Mouse (Mus musculus): Measurements from ENCODE around the gene Lfng. TPM values are rescaled to one million over a fixed set of nuclear protein-coding genes. Genes with fewer than 3 reads are reported as not detected.
A peak's percentile ranks its signal among the peaks of the same experiment; 100 is the strongest.

The Lfng gene
- 28.5 and 33.9 TPM in 2 replicates for polyA plus RNA-seq (2016; fragmentation: Nextera tagmentation; extraction: Ambion mirVana)

- H3K4me2 ChIP-seq (replicated peaks) = peak within 1 kb of the TSS; percentile 68
- H3K4me3 ChIP-seq = peak within 1 kb of the TSS; percentile 72
- H3K4me1 ChIP-seq = peaks cover 66% of the 10 kb centered on the region
- H3K9me3 ChIP-seq = no peaks in the 10 kb centered on the region
- H3K27me3 ChIP-seq = peaks cover 37% of the 10 kb centered on the region
- ATAC-seq (ENCODE audit: low FRiP score, low read depth) = peak; percentile 52
- peak within 1 kb of the TSS; percentile 84 for H3K9ac ChIP-seq (replicated peaks)
- under 1% methylated on average over 82 of the region's 91 CpGs for WGBS
- peaks cover 1% of the 10 kb centered on the region; the same call in 1 of the 2 replicates for H3K36me3 ChIP-seq
- peak within 1 kb of the TSS; percentile 98 for H3K27ac ChIP-seq (replicated peaks)
These were observed at the start of gene Lfng for GRCm38 (mm10) chr5:140607001-140607835. Lfng (plus strand) TSS chr5:140607320.

- no peaks in the 10 kb centered on the region for H3K36me3 ChIP-seq
- H3K4me2 ChIP-seq (replicated peaks) = no peak overlapping the region
- no peak overlapping the region for H3K4me3 ChIP-seq
- H3K9ac ChIP-seq (replicated peaks) = no peak overlapping the region
- H3K27me3 ChIP-seq = peaks cover 26% of the 10 kb centered on the region; the same call in 1 of the 2 replicates
- H3K4me1 ChIP-seq = peaks cover 22% of the 10 kb centered on the region
- no peak for ATAC-seq (ENCODE audit: low FRiP score, low read depth)
- H3K27ac ChIP-seq (replicated peaks) = no peak overlapping the region
- H3K9me3 ChIP-seq = no peaks in the 10 kb centered on the region
- WGBS = 86% methylated on average over 8 of the region's 9 CpGs
These were observed 44.5 kb upstream of the Lfng start for GRCm38 (mm10) chr5:140562601-140563000.

- Histone ChIP-seq H3K36me3 (no peaks in the 10 kb centered on the region), H3K27me3 (peaks cover 26% of the 10 kb centered on the region; the same call in 1 of the 2 replicates), H3K4me3 (no peak within 1 kb of the TSS), H3K9ac (replicated peaks) (peak within 1 kb of the TSS; percentile 12; the same call in 1 of the 2 replicates), H3K4me2 (replicated peaks) (no peak within 1 kb of the TSS), H3K4me1 (peaks cover 29% of the 10 kb centered on the region), H3K9me3 (no peaks in the 10 kb centered on the region), H3K27ac (replicated peaks) (0 out of 2 replicates have a peak within 1 kb of the TSS, but pooled peaks have one; percentile 5)
- 73% methylated on average over 4 of the region's 4 CpGs for whole genome bisulfite sequencing
- no peak for ATAC-seq (ENCODE audit: low FRiP score, low read depth)
These were observed 42.2 kb upstream of the Lfng start, which contains the start of gene Grifin for GRCm38 (mm10) chr5:140564896-140565295. Grifin (minus strand) TSS chr5:140565071.

DNA sequence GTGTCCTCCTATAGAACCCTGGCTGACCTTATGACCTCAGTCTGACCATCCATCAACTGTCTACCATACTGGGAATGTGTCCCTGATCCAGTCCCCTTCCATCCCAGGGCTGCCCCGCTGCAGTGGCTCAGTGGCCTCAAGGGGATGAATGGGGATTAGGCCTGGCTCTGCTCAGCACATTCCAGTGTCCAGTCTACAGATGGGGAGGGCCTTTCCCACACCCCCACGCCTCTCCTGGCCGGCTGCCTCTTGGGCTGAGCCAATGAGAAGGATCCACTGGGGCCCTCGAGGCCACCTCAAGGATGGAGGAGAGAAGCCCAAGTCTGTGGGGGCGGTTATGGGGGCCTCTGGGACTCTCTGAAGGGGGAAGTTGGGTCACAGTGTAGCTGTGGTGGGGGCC lies 41.7 kb upstream of the Lfng start:
- Histone ChIP-seq H3K27me3 (peaks cover 26% of the 10 kb centered on the region; the same call in 1 of the 2 replicates), H3K4me2 (replicated peaks) (no peak overlapping the region), H3K36me3 (no peaks in the 10 kb centered on the region), H3K27ac (replicated peaks) (0 out of 2 replicates have a peak overlapping the region, but pooled peaks have one; percentile 5), H3K9ac (replicated peaks) (no peak overlapping the region; the same call in 1 of the 2 replicates), H3K4me1 (peaks cover 29% of the 10 kb centered on the region), H3K4me3 (no peak overlapping the region), H3K9me3 (no peaks in the 10 kb centered on the region)
- peak; percentile 39 for ATAC-seq (ENCODE audit: low FRiP score, low read depth)
- WGBS = 9% methylated on average over 5 of the region's 5 CpGs

DNA sequence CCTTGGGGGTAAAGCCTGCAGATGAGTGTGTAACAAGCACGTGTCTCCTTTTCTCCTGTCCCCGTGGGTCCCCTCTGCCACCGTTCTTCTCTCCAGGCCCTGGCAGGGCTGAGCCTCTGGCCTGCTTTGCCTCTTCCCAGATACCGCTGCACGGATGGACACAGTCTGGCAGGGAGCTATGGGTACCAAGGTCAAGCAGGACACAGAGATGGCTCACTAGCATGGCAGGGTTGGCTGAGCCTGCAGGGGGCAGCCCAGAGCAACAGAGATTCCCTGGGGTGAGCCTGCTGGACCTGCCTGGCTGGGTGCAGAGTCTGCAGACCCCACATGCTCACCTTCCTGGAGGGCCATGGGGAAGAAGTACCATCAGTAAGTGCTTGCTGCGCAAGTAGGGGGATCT lies 41.3 kb upstream of the Lfng start:
- peak; percentile 31; the same call in 1 of the 2 replicates for ATAC-seq (ENCODE audit: low FRiP score, low read depth)
- 0 out of 2 replicates have a peak overlapping the region, but pooled peaks have one; percentile 25 for H3K27ac ChIP-seq (replicated peaks)

GRCm38 (mm10) chr5:140566271-140566670 lies 40.8 kb upstream of the Lfng start:
- Histone ChIP-seq H3K36me3 (no peaks in the 10 kb centered on the region), H3K4me3 (no peak overlapping the region), H3K27me3 (peaks cover 26% of the 10 kb centered on the region; the same call in 1 of the 2 replicates), H3K4me2 (replicated peaks) (no peak overlapping the region), H3K4me1 (peaks cover 29% of the 10 kb centered on the region), H3K9me3 (no peaks in the 10 kb centered on the region), H3K27ac (replicated peaks) (0 out of 2 replicates have a peak overlapping the region, but pooled peaks have one; percentile 25), H3K9ac (replicated peaks) (0 out of 2 replicates have a peak overlapping the region, but pooled peaks have one; percentile 12)
- no peak for ATAC-seq (ENCODE audit: low FRiP score, low read depth)
- 66% methylated on average over 4 of the region's 4 CpGs for WGBS

More for the DNA sequence above, 41.3 kb upstream of the Lfng start:
- no peak overlapping the region for H3K4me2 ChIP-seq (replicated peaks)
- H3K4me1 ChIP-seq = peaks cover 29% of the 10 kb centered on the region
- H3K4me3 ChIP-seq = no peak overlapping the region
- peaks cover 26% of the 10 kb centered on the region; the same call in 1 of the 2 replicates for H3K27me3 ChIP-seq
- no peaks in the 10 kb centered on the region for H3K9me3 ChIP-seq
- 0 out of 2 replicates have a peak overlapping the region, but pooled peaks have one; percentile 12 for H3K9ac ChIP-seq (replicated peaks)
- 49% methylated on average over 6 of the region's 6 CpGs for WGBS
- H3K36me3 ChIP-seq = no peaks in the 10 kb centered on the region

DNA sequence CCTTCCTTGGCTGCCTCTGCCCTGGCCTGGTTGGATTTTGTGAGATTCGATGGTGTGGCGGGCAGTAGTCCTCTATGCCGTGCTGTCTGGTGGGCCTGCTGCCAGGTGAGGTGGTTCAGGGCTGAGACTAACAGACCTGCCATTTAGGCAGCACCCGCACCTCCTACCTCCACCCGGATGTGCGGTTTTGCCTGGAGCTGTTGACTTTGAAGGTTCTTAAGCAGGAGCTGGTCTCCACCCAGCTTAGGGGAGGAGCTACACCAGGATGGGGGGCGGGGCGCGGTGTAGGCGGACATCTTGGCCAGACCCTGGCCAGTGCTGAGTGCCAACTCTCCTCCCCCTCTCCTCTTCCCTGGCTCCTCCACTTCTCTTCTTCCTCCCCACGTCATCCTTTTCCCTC lies 39.8 kb upstream of the Lfng start:
- Histone ChIP-seq H3K9ac (replicated peaks) (no peak overlapping the region), H3K4me2 (replicated peaks) (no peak overlapping the region), H3K4me1 (peaks cover 32% of the 10 kb centered on the region), H3K4me3 (no peak overlapping the region), H3K36me3 (no peaks in the 10 kb centered on the region), H3K9me3 (no peaks in the 10 kb centered on the region), H3K27me3 (peaks cover 26% of the 10 kb centered on the region; the same call in 1 of the 2 replicates), H3K27ac (replicated peaks) (no peak overlapping the region)
- 63% methylated on average over 11 of the region's 11 CpGs for WGBS
- no peak for ATAC-seq (ENCODE audit: low FRiP score, low read depth)

GRCm38 (mm10) chr5:140567751-140568150 lies 39.4 kb upstream of the Lfng start:
- no peak for ATAC-seq (ENCODE audit: low FRiP score, low read depth)
- H3K9me3 ChIP-seq = no peaks in the 10 kb centered on the region
- no peak overlapping the region for H3K9ac ChIP-seq (replicated peaks)
- peaks cover 32% of the 10 kb centered on the region for H3K4me1 ChIP-seq
- WGBS = 89% methylated on average over 5 of the region's 5 CpGs
- no peak overlapping the region for H3K27ac ChIP-seq (replicated peaks)
- H3K4me3 ChIP-seq = no peak overlapping the region
- peaks cover 23% of the 10 kb centered on the region; the same call in 1 of the 2 replicates for H3K27me3 ChIP-seq
- no peaks in the 10 kb centered on the region for H3K36me3 ChIP-seq
- H3K4me2 ChIP-seq (replicated peaks) = no peak overlapping the region

- Histone ChIP-seq H3K36me3 (no peaks in the 10 kb centered on the region), H3K4me3 (no peak overlapping the region), H3K27me3 (peaks cover 20% of the 10 kb centered on the region; the same call in 1 of the 2 replicates), H3K4me1 (peaks cover 32% of the 10 kb centered on the region), H3K4me2 (replicated peaks) (no peak overlapping the region), H3K27ac (replicated peaks) (0 out of 2 replicates have a peak overlapping the region, but pooled peaks have one; percentile 5), H3K9me3 (no peaks in the 10 kb centered on the region), H3K9ac (replicated peaks) (no peak overlapping the region)
- WGBS = 62% methylated on average over 10 of the region's 10 CpGs
- ATAC-seq (ENCODE audit: low FRiP score, low read depth) = no peak
These were observed 38.7 kb upstream of the Lfng start for GRCm38 (mm10) chr5:140568321-140568970.

DNA sequence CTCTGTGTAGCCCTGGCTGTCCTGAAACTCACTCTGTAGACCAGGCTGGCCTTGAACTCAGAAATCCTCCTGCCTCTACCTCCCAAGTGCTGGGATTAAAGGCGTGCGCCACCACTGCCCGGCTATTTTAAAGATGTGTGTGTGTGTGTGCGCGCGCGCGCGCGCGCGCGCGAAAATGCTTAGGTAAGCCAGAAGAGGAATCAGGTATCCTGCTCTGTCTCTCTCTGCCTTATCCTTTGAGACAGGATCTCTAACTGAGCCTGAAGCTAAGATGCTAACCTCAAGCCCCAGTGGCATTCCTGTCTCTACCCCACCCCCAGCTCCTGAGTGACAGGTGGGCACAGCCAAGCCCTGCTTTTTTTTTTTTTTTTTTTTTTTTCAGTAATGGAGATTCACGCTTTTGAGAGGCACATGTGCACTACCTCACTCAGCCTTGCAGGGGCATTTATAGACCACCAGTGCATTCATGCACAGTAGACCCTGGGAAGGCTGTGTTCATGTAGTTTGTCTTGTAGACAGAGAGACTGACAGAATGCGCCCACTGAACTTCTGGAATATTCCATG lies 38.0 kb upstream of the Lfng start:
- ATAC-seq (ENCODE audit: low FRiP score, low read depth) = no peak
- H3K9me3 ChIP-seq = no peaks in the 10 kb centered on the region
- H3K9ac ChIP-seq (replicated peaks) = no peak overlapping the region
- H3K36me3 ChIP-seq = no peaks in the 10 kb centered on the region
- H3K4me1 ChIP-seq = peaks cover 32% of the 10 kb centered on the region
- H3K27me3 ChIP-seq = peaks cover 20% of the 10 kb centered on the region; the same call in 1 of the 2 replicates
- no peak overlapping the region for H3K27ac ChIP-seq (replicated peaks)
- whole genome bisulfite sequencing = 89% methylated on average over 16 of the region's 16 CpGs
- no peak overlapping the region for H3K4me3 ChIP-seq
- H3K4me2 ChIP-seq (replicated peaks) = no peak overlapping the region

GRCm38 (mm10) chr5:140570223-140570870 lies 36.8 kb upstream of the Lfng start:
- no peak overlapping the region for H3K9ac ChIP-seq (replicated peaks)
- H3K27me3 ChIP-seq = peaks cover 20% of the 10 kb centered on the region; the same call in 1 of the 2 replicates
- H3K27ac ChIP-seq (replicated peaks) = no peak overlapping the region
- WGBS = 90% methylated on average over 13 of the region's 13 CpGs
- no peaks in the 10 kb centered on the region for H3K9me3 ChIP-seq
- ATAC-seq (ENCODE audit: low FRiP score, low read depth) = no peak
- H3K4me3 ChIP-seq = no peak overlapping the region
- no peak overlapping the region for H3K4me2 ChIP-seq (replicated peaks)
- peaks cover 24% of the 10 kb centered on the region for H3K4me1 ChIP-seq
- H3K36me3 ChIP-seq = no peaks in the 10 kb centered on the region

Measured in midbrain, embryonic 12.5 days (tissue).